17 mouse cellular contexts compared by ENCODE assay signal in the genomic region with DNA sequence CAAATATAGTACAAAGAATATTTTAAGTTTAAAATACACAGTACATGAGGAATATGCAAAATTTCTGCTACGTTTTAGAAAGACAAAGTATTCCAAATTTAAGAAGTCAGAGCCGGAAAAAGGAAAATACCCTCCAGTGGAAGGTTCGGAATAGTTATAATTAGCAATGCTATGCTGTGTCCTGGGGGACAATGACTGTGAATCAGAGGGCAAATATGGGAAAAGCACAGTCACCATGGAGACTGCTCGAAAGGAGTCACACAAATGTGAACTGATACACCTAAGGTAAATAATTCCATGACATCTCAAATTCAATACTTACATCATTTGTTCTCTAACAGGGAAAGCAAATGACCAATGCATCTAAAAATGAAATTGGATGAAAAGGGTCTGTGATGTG.
"Had no signal": no experiment of that assay in that cellular context is flagged by ENCODE, and none has a peak within 500 bp of the region (broad histone marks: within the 10 kb centered on the region; RNA-seq: fewer than 3 reads in every experiment).

No protein-coding gene starts in this region.

- H3K4me2 ChIP-seq: liver, embryonic 13.5 days; neural tube, embryonic 13.5 days; stomach, embryonic 15.5 days had no signal

- H3K4me1 ChIP-seq: liver, embryonic 13.5 days; neural tube, embryonic 13.5 days; stomach, embryonic 15.5 days had no signal

- H3K9me3 ChIP-seq: liver, embryonic 13.5 days; neural tube, embryonic 13.5 days; stomach, embryonic 15.5 days had no signal

- ATAC-seq: intestine, postnatal 0 days had no signal

- DNase-seq: kidney, adult 2 months; kidney, postnatal 25 days; layer of hippocampus, postnatal 36 days; liver, embryonic 13.5 days; lung, adult 2 months; lung, postnatal 14 days; lung, postnatal 4 days; retina, postnatal 1 day; right cerebral cortex, postnatal 25 days; spleen, adult 18-20 months; thymus, postnatal 25 days had no signal

- H3K27me3 ChIP-seq: liver, embryonic 13.5 days; neural tube, embryonic 13.5 days; stomach, embryonic 15.5 days had no signal

- H3K9ac ChIP-seq: liver, embryonic 13.5 days; neural tube, embryonic 13.5 days; stomach, embryonic 15.5 days had no signal

- H3K27ac ChIP-seq: kidney, postnatal 0 days; left cerebral cortex, adult 2 months; liver, embryonic 13.5 days; neural tube, embryonic 13.5 days; stomach, embryonic 15.5 days had no signal

- H3K4me3 ChIP-seq: left cerebral cortex, adult 2 months; liver, embryonic 13.5 days; myocyte; neural tube, embryonic 13.5 days; stomach, embryonic 15.5 days had no signal

- H3K36me3 ChIP-seq: liver, embryonic 13.5 days; neural tube, embryonic 13.5 days; stomach, embryonic 15.5 days had no signal
